Mouse (Mus musculus) stomach, embryonic 16.5 days (tissue): ENCODE data around the gene Apc2. TPM values are rescaled to one million over a fixed set of nuclear protein-coding genes. Genes with fewer than 3 reads are reported as not detected.
A peak's percentile ranks its signal among the peaks of the same experiment; 100 is the strongest.
"Not testable (repeated sequence)": the region's sequence is repeated elsewhere in the genome, so short reads cannot be mapped to it uniquely, and the experiment has no call there.

Experiments
- ATAC-seq: fragments of 200-750 bp; cut with Nextera tagmentation; 2 replicates; pipeline ENCODE4 v1.8.0; 2017; ENCODE audit warnings: moderate number of reproducible peaks, moderate TSS enrichment; ENCODE audit not compliant: insufficient read depth, low FRiP score
- H3K27ac ChIP-seq: fragments of 300-500 bp; sonication (generic); 2 replicates; pipeline ENCODE4 v1.5.1; 2014; ENCODE audit warnings: low read length
- H3K27me3 ChIP-seq: fragments of 300-500 bp; sonication (generic); 2 replicates; pipeline ENCODE4 v1.6.1; 2014; ENCODE audit warnings: low read length, control low read depth, mixed read lengths; ENCODE audit not compliant: control insufficient read depth, insufficient read depth
- H3K36me3 ChIP-seq: fragments of 300-500 bp; sonication (generic); 2 replicates; pipeline ENCODE4 v1.6.1; 2014; ENCODE audit warnings: low read length; ENCODE audit not compliant: control insufficient read depth, insufficient read depth
- H3K4me1 ChIP-seq: fragments of 300-500 bp; sonication (generic); 2 replicates; pipeline ENCODE4 v1.6.1; 2014; ENCODE audit warnings: low read length, control low read depth, mixed read lengths; ENCODE audit not compliant: control insufficient read depth, insufficient read depth
- H3K4me2 ChIP-seq: fragments of 300-500 bp; sonication (generic); 2 replicates; pipeline ENCODE4 v1.6.1; 2014; ENCODE audit warnings: low read depth, low read length, mixed read lengths
- H3K4me3 ChIP-seq: fragments of 300-500 bp; sonication (generic); replicated peaks from 2 replicates; pipeline ENCODE4 v1.5.1; 2014; ENCODE audit warnings: mild to moderate bottlenecking, low read length
- H3K9ac ChIP-seq: fragments of 300-500 bp; sonication (generic); 2 replicates; pipeline ENCODE4 v1.6.1; 2014; ENCODE audit warnings: low read length
- H3K9me3 ChIP-seq: fragments of 300-500 bp; sonication (generic); replicated peaks from 2 replicates; pipeline ENCODE4 v1.6.1; 2016; ENCODE audit warnings: low read length, control low read depth; ENCODE audit not compliant: control insufficient read depth
- WGBS: fragments of 180-500 bp; shearing (Covaris S2); extraction: QIAGEN DNeasy Blood & Tissue Kit; methylation state at CpG from one replicate; pipeline ENCODE4 v1.1.7; 2014; 5-methylcytosine and 5-hydroxymethylcytosine counted together
- polyA plus RNA-seq: library from polyadenylated mRNA; unstranded; fragments of >200 nt; fragmentation: Nextera tagmentation; extraction: Ambion mirVana; gene quantifications from 2 replicates; pipeline ENCODE4 v1.2.1, GENCODE M21; 2015

The Apc2 gene
- polyA plus RNA-seq, 1 experiment from 2014 or later = 4.3 TPM

- ATAC-seq, H3K9me3 ChIP-seq, H3K9ac ChIP-seq, H3K36me3 ChIP-seq, H3K4me2 ChIP-seq, H3K27ac ChIP-seq, H3K4me3 ChIP-seq: not testable (repeated sequence)
- Histone ChIP-seq H3K4me1 (peaks cover 61% of the 10 kb centered on the region), H3K27me3 (peaks cover 46% of the 10 kb centered on the region)
- 79% methylated on average over 5 of the region's 6 CpGs for WGBS
These were observed 50.2 kb downstream of the Apc2 start for GRCm38 (mm10) chr10:80345929-80346328.

GRCm38 (mm10) chr10:80347514-80347967, 51.8 kb downstream of the Apc2 start:
- Histone ChIP-seq H3K4me3 (peak overlapping the region; percentile 45), H3K4me2 (peak overlapping the region; percentile 57), H3K4me1 (peaks cover 50% of the 10 kb centered on the region), H3K27me3 (peaks cover 41% of the 10 kb centered on the region), H3K36me3 (no peaks in the 10 kb centered on the region), H3K9ac (peak overlapping the region; percentile 72), H3K27ac (peak overlapping the region; percentile 63; the same call in 1 of the 2 replicates), H3K9me3 (no peaks in the 10 kb centered on the region)
- no peak for ATAC-seq
- 15% methylated on average over 17 of the region's 17 CpGs for WGBS

- peaks cover 41% of the 10 kb centered on the region for H3K27me3 ChIP-seq
- peaks cover 45% of the 10 kb centered on the region for H3K4me1 ChIP-seq
- ATAC-seq = peak; percentile 44; the same call in 1 of the 2 replicates
- no peaks in the 10 kb centered on the region for H3K36me3 ChIP-seq
- H3K4me2 ChIP-seq = peak within 1 kb of the TSS; percentile 57
- H3K27ac ChIP-seq = peak within 1 kb of the TSS; percentile 63
- peak within 1 kb of the TSS; percentile 72 for H3K9ac ChIP-seq
- under 1% methylated on average over 42 of the region's 42 CpGs for WGBS
- H3K4me3 ChIP-seq = peak within 1 kb of the TSS; percentile 45
- H3K9me3 ChIP-seq = no peaks in the 10 kb centered on the region
These were observed 52.5 kb downstream of the Apc2 start, which contains the start of gene Adamtsl5 for GRCm38 (mm10) chr10:80348244-80348781. Gene Adamtsl5 (minus strand): TSS chr10:80348412.

GRCm38 (mm10) chr10:80348981-80349380, 53.2 kb downstream of the Apc2 start:
- Histone ChIP-seq H3K27me3 (peaks cover 40% of the 10 kb centered on the region), H3K9ac (peak overlapping the region; percentile 72; the same call in 1 of the 2 replicates), H3K4me3 (peak overlapping the region; percentile 45), H3K36me3 (no peaks in the 10 kb centered on the region), H3K9me3 (no peaks in the 10 kb centered on the region), H3K27ac (peak overlapping the region; percentile 63), H3K4me1 (peaks cover 38% of the 10 kb centered on the region), H3K4me2 (peak overlapping the region; percentile 57)
- 16% methylated on average over 26 of the region's 26 CpGs for WGBS
- peak; percentile 12; the same call in 1 of the 2 replicates for ATAC-seq

- WGBS = 2% methylated on average over 7 of the region's 7 CpGs
- Histone ChIP-seq H3K36me3 (no peaks in the 10 kb centered on the region), H3K9me3 (no peaks in the 10 kb centered on the region), H3K4me3 (no peak overlapping the region), H3K4me2 (no peak overlapping the region), H3K27ac (no peak overlapping the region), H3K27me3 (peaks cover 40% of the 10 kb centered on the region), H3K4me1 (peaks cover 25% of the 10 kb centered on the region), H3K9ac (no peak overlapping the region)
- ATAC-seq = peak; percentile 82
These were observed 54.5 kb downstream of the Apc2 start for GRCm38 (mm10) chr10:80350292-80350691.

- WGBS = 25% methylated on average over 11 of the region's 11 CpGs
- Histone ChIP-seq H3K27me3 (peaks cover 54% of the 10 kb centered on the region), H3K4me3 (no peak overlapping the region), H3K9ac (no peak overlapping the region; the same call in 1 of the 2 replicates), H3K4me2 (no peak overlapping the region), H3K9me3 (no peaks in the 10 kb centered on the region), H3K36me3 (no peaks in the 10 kb centered on the region), H3K27ac (no peak overlapping the region), H3K4me1 (peaks cover 34% of the 10 kb centered on the region)
- ATAC-seq = no peak
These were observed 56.1 kb downstream of the Apc2 start for GRCm38 (mm10) chr10:80351896-80352295.

- 56% methylated on average over 8 of the region's 8 CpGs for WGBS
- peaks cover 57% of the 10 kb centered on the region for H3K27me3 ChIP-seq
- no peak for ATAC-seq
- H3K4me2 ChIP-seq = no peak overlapping the region
- H3K36me3 ChIP-seq = no peaks in the 10 kb centered on the region
- H3K9me3 ChIP-seq = no peaks in the 10 kb centered on the region
- H3K27ac ChIP-seq = no peak overlapping the region
- peaks cover 36% of the 10 kb centered on the region for H3K4me1 ChIP-seq
- H3K4me3 ChIP-seq = no peak overlapping the region
- H3K9ac ChIP-seq = no peak overlapping the region
These were observed 57.0 kb downstream of the Apc2 start for GRCm38 (mm10) chr10:80352727-80353126.

GRCm38 (mm10) chr10:80355431-80355830, 59.7 kb downstream of the Apc2 start:
- peaks cover 57% of the 10 kb centered on the region for H3K27me3 ChIP-seq
- whole genome bisulfite sequencing = 13% methylated on average over 7 of the region's 9 CpGs

GRCm38 (mm10) chr10:80356001-80356682, 60.4 kb downstream of the Apc2 start, which contains the start of gene Plk5:
Gene Plk5 (plus strand): TSS chr10:80356459.
- Histone ChIP-seq H3K27ac (no peak within 1 kb of the TSS), H3K4me2 (peak within 1 kb of the TSS; percentile 49), H3K4me3 (peak within 1 kb of the TSS; percentile 21), H3K36me3 (no peaks in the 10 kb centered on the region), H3K9ac (0 out of 2 replicates have a peak within 1 kb of the TSS, but pooled peaks have one; percentile 7), H3K4me1 (peaks cover 22% of the 10 kb centered on the region), H3K9me3 (no peaks in the 10 kb centered on the region), H3K27me3 (peaks cover 57% of the 10 kb centered on the region)
- 2% methylated on average over 52 of the region's 53 CpGs for WGBS
- ATAC-seq = no peak

More at GRCm38 (mm10) chr10:80355431-80355830, 59.7 kb downstream of the Apc2 start:
- ATAC-seq = no peak
- H3K36me3 ChIP-seq = no peaks in the 10 kb centered on the region
- peaks cover 22% of the 10 kb centered on the region for H3K4me1 ChIP-seq
- no peak overlapping the region for H3K9ac ChIP-seq
- no peak overlapping the region for H3K4me3 ChIP-seq
- H3K27ac ChIP-seq = no peak overlapping the region
- H3K9me3 ChIP-seq = no peaks in the 10 kb centered on the region
- H3K4me2 ChIP-seq = no peak overlapping the region
